Mouse (Mus musculus) ovary, postnatal 36 days (tissue): ENCODE data around the gene Proz.
"Not testable (repeated sequence)": the region's sequence is repeated elsewhere in the genome, so short reads cannot be mapped to it uniquely, and the experiment has no call there.

Experiments used
- DNase-seq: peaks from one replicate; pipeline ENCODE4 v3.0.0; 2022; ENCODE audit warnings: low spot score, mixed read lengths

Gene Proz

DNA sequence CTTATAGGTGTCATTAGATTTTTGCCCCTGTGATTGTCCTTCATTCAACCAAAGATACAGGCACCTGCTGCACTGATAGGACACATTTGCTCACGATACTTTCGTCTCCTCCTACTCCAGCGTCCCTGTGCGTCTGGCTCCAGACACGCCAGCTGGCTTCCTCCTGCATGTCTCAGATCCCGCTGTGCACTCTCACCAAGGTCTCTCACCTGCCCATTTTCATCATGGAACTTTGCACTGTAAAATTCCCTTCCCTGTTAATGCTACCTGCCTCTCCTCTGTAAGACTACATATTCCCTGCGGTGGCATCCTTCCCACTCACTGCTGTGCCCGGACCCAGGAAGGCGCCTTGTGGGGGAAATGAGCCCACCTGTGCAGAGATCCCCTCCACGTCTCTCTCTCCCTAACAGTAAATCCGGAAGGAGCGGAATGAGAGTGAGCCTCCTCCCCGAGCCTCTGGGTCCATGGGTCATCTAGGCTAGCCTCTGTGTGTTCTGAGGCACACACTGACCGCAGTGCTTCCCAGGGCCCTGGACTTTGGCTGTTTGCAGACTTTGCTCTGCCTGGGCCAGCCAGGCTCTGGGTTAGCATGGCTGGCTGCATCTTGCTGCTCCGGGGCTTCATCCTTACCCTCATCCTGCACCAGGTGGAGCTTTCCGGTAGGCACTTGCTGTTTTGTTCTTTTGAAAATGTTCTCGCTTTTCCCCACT is at the start of gene Proz:
Proz (plus strand) TSS at position 474 of the 710 bp plus-strand sequence.
- no peak for DNase-seq

DNA sequence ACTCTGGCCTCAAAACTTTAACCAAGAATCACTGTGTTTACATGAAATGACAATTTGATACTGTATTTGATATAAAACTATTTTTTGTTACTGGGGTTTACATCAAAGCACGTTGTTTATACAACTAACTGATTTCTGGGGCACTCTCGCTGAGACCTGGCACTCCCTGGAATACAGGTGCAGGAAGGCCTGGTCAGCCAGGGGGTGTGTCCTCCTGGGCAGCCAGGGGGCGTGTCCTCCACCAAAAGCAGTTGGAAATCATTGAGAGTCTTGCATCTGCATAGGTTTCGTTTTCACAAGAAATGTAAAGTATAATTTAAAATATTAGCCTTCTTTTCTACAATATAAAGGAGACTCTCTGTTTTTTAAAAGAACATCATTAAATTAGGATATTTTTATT is 41.2 kb upstream of the Proz start:
- no peak for DNase-seq

GRCm38 (mm10) chr8:13021830-13022229 is 38.9 kb upstream of the Proz start:
- DNase-seq, result no peak

GRCm38 (mm10) chr8:13025487-13026224 is 35.1 kb upstream of the Proz start, which contains the start of gene F7:
F7 (plus strand) TSS chr8:13026034.
- no peak for DNase-seq

- DNase-seq, result no peak
Observed at GRCm38 (mm10) chr8:13027615-13028014, 33.1 kb upstream of the Proz start.

DNA sequence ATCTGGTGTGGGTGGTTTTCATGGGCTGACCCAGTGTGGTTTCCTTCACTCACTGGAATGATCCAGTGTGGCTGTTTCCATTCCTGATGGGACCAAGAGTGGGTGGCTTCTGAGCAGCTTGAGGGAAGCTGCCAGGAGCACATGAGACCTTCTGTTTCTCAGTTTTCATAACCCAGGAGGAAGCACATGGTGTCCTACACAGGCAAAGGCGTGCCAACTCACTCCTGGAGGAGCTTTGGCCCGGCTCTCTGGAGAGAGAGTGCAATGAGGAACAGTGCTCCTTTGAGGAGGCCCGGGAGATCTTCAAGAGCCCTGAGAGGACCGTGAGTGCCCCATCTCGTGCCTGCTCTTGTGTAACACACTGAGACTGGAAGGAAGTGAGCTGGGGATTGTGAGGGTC is 32.2 kb upstream of the Proz start:
- no peak for DNase-seq

GRCm38 (mm10) chr8:13036346-13036812 is 24.3 kb upstream of the Proz start:
- no peak for DNase-seq

- DNase-seq, result no peak
Observed at GRCm38 (mm10) chr8:13037015-13037414, 23.7 kb upstream of the Proz start, which contains the start of gene F10. F10 (plus strand) TSS chr8:13037308.

GRCm38 (mm10) chr8:13037569-13037968 is 23.1 kb upstream of the Proz start:
- DNase-seq, result no peak

DNA sequence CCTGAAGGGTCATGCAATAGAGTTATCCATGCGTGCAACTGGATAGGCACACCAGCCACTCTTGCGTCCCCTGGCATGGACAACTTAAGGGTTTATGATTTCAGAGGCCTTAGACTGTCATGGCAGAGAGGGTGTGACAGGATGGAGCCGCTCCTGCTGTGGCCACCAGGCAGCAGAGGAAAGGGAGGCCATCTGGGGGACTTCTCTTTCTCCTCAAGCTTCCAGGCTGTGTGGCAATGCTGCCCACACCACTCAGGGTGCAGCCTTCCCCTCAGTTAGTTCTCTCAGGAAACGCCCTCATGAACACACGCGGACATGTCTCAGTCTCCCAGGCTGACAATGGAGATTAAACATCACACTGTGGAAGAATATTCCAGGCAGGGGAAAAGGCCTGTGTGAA is 21.7 kb upstream of the Proz start:
- DNase-seq, result no peak

GRCm38 (mm10) chr8:13041459-13041858 is 19.3 kb upstream of the Proz start:
- no peak for DNase-seq

- no peak for DNase-seq
Observed at GRCm38 (mm10) chr8:13047652-13048051, 13.1 kb upstream of the Proz start.

GRCm38 (mm10) chr8:13050550-13050949 is 10.2 kb upstream of the Proz start:
- no peak for DNase-seq

GRCm38 (mm10) chr8:13057351-13057750 is 3.4 kb upstream of the Proz start:
- DNase-seq, result no peak

DNA sequence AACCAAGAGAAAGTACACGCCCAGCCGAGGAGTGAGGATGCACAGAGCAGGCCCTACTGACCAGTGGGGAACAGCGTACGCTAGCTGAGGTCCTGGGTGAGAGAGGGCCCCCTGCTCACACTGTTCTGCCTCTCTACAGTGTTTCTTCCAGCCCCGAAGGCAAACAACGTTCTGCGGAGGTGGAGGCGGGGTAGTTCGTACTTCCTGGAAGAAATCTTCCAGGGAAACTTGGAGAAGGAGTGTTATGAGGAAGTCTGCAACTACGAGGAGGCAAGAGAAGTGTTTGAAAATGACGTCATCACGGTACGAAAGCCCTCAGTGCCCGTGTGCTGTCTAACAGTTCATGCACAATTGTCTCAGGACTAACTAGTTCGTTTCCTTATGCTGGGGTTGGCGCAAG is 2.4 kb downstream of the Proz start:
- DNase-seq, result no peak

GRCm38 (mm10) chr8:13073255-13073654 is 12.5 kb downstream of the Proz start:
- no peak for DNase-seq

- DNase-seq, result no peak
Observed at GRCm38 (mm10) chr8:13075044-13075443, 14.3 kb downstream of the Proz start.

DNA sequence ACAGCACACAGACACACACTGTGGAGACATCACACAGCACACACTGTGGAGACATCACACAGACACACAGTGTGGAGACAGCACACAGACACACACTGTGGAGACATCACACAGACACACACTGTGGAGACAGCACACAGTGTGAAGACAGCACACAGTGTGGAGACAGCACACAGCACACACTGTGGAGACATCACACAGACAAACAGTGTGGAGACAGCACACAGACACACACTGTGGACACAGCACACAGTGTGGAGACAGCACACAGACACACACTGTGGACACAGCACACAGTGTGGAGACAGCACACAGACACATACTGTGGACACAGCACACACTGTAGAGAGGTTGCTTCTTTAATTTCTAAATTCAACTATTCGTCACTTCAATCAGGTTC is 14.9 kb downstream of the Proz start:
- not testable (repeated sequence) for DNase-seq

DNA sequence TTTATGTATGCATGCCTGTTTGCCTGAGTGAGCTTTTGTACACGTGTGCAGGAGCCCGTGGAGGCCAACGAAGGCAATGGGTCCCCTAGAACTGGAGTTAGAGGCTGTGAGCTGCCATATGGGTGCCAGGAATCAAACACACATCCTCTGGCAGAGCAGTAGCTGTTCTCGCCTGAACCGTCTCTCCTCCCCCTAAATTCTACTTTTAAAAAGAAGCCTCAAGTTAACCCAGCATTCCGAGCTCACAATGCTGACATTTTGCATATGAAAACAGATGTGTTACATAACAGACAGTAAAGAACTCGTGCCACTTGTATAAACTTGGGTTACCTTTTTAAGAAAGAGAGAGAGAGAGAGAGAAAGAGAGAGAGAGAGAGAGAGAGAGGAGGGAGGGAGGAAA is 16.8 kb downstream of the Proz start:
- DNase-seq, result no peak

- DNase-seq, result peak; percentile 91
Observed at GRCm38 (mm10) chr8:13104691-13105086, 44.0 kb downstream of the Proz start.

DNA sequence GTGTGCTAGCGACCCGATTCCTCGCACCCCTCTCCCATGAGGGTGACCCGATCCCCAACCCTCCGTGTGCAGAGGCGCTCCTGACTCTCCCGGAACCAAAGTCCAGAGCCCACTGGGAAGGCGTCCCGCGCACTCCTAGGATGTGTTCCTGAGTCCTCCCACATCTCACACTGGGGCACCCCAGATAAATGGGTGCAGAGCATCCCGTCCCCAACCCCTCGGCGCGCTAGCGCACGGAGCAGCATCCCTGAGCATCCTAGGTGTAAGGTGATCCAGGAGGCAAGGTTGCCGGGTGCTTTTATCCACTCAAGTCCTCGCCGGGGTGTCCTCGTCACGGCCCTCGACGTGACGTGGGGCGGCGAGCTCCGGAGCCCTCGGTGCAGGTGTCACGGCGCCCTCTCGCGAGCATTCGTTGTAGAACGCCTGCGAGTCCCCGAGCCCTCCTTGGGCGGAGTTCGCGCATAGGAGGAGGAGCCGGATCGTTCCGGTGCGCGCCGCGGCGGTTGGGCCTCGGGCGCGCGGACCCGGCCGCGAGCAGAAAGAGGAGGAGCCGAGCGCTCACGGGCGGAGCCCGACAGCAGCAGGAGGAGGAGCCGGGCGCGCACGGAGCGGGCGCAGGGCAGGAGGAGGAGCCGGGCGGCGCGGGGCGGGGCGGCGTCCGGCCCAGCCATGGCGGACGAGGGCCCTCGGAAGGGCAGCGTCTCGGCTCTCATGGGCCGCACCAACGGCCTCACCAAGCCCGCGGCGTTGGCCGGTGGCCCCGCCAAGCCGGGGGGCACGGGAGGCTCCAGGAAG is 44.6 kb downstream of the Proz start, which contains the start of the genes Pcid2 and Cul4a:
Pcid2 (minus strand) TSS at position 373 of the 795 bp plus-strand sequence.
Cul4a (plus strand) TSS at position 535 of the 795 bp plus-strand sequence.
- peak; percentile 97 for DNase-seq

GRCm38 (mm10) chr8:13105908-13106551 is 45.3 kb downstream of the Proz start:
- no peak for DNase-seq
